Mouse (Mus musculus): ENCODE results near the gene Olig3. TPM values are rescaled to one million over a fixed set of nuclear protein-coding genes. Genes with fewer than 3 reads are reported as not detected.

Gene Olig3
- total and polyA plus RNA-seq, 3 experiments = not detected

GRCm38 (mm10) chr10:19349326-19349725, 7.0 kb upstream of the Olig3 start:
- dilution Hi-C loops (cut with MboI; ENCODE audit: extremely low pct_ligation_motif_present, extremely low pct_unique_long_range_greater_than_20kb, low sequenced_read_pairs) (no loop called here), in situ Hi-C loops (cut with MboI; ENCODE audit: low pct_ligation_motif_present, low pct_unique_long_range_greater_than_20kb, low sequenced_read_pairs) (no loop called here)
- TF ChIP-seq ZKSCAN1 (IDR thresholded peaks at IDR 0.05; ENCODE audit: borderline replicate concordance, low read depth, low read length) (no peak), POLR2AphosphoS2 (IDR thresholded peaks at IDR 0.05; ENCODE audit: low read depth, low read length) (no peak), JUND (conservative IDR thresholded peaks at IDR 0.05; ENCODE audit: low read depth, low read length) (peak; percentile 93), RAD21 (IDR thresholded peaks at IDR 0.05; ENCODE audit: low read depth, low read length) (no peak; the same call in 1 of the 2 replicates), MAFK (IDR thresholded peaks at IDR 0.05; ENCODE audit: insufficient replicate concordance, low read length) (no peak), KAT2A (IDR thresholded peaks at IDR 0.05; ENCODE audit: insufficient replicate concordance, low read length) (0 out of 2 replicates have a peak, but pooled peaks have one; percentile 52), CHD2 (IDR thresholded peaks at IDR 0.05; ENCODE audit: low read length) (peak; percentile 56; the same call in 1 of the 2 replicates), NELFE (IDR thresholded peaks at IDR 0.05; ENCODE audit: low read depth, low read length) (no peak), SIN3A (IDR thresholded peaks at IDR 0.05; ENCODE audit: low read length) (no peak; the same call in 1 of the 2 replicates), IRF4 (IDR thresholded peaks at IDR 0.05; ENCODE audit: low read depth, low read length) (peak; percentile 96), USF2 (conservative IDR thresholded peaks at IDR 0.05; ENCODE audit: low read depth, low read length) (no peak), MAX (IDR thresholded peaks at IDR 0.05; ENCODE audit: low read length) (peak; percentile 15; the same call in 1 of the 2 replicates), NRF1 (IDR thresholded peaks at IDR 0.05; ENCODE audit: low read depth, low read length) (no peak), ZC3H11A (IDR thresholded peaks at IDR 0.05; ENCODE audit: low read depth, low read length) (no peak), ZMIZ1 (IDR thresholded peaks at IDR 0.05; ENCODE audit: low read depth, low read length) (no peak), TBP (conservative IDR thresholded peaks at IDR 0.05; ENCODE audit: low read depth, low read length) (no peak), MYC (IDR thresholded peaks at IDR 0.05; ENCODE audit: low read depth, low read length) (no peak), HCFC1 (IDR thresholded peaks at IDR 0.05; ENCODE audit: low read depth, low read length) (no peak), MAZ (IDR thresholded peaks at IDR 0.05; ENCODE audit: low read depth, low read length) (no peak), JUN (IDR thresholded peaks at IDR 0.05; ENCODE audit: insufficient read depth, low read depth, low read length) (peak; percentile 85), UBTF (IDR thresholded peaks at IDR 0.05; ENCODE audit: low read depth, low read length) (no peak), POLR2A (IDR thresholded peaks at IDR 0.05; ENCODE audit: low read depth, low read length) (no peak), EP300 (IDR thresholded peaks at IDR 0.05; ENCODE audit: low read length) (peak; percentile 97), ZNF384 (IDR thresholded peaks at IDR 0.05; ENCODE audit: low read depth, low read length) (no peak; the same call in 1 of the 2 replicates), CTCF (conservative IDR thresholded peaks at IDR 0.05 in 1 of 2, IDR thresholded peaks at IDR 0.05 in 1 of 2; ENCODE audit: low read depth in 2 of 2, low read length in 2 of 2) (no peak), MEF2A (IDR thresholded peaks at IDR 0.05; ENCODE audit: borderline replicate concordance, low read depth, low read length) (peak; percentile 48; the same call in 1 of the 2 replicates), PAX5 (IDR thresholded peaks at IDR 0.05; ENCODE audit: low read length) (no peak), ELF1 (IDR thresholded peaks at IDR 0.05; ENCODE audit: low read depth, low read length) (no peak), SMC3 (IDR thresholded peaks at IDR 0.05; ENCODE audit: low read depth, low read length) (no peak), TCF12 (IDR thresholded peaks at IDR 0.05; ENCODE audit: low read depth, low read length) (peak; percentile 38; the same call in 1 of the 2 replicates), ETS1 (conservative IDR thresholded peaks at IDR 0.05; ENCODE audit: low read depth, low read length) (peak; percentile 71), RCOR1 (conservative IDR thresholded peaks at IDR 0.05; ENCODE audit: low read depth, low read length) (no peak), USF1 (IDR thresholded peaks at IDR 0.05; ENCODE audit: low read depth, low read length) (no peak), CHD1 (IDR thresholded peaks at IDR 0.05; ENCODE audit: low read depth, low read length) (no peak), E2F4 (IDR thresholded peaks at IDR 0.05; ENCODE audit: insufficient replicate concordance, low read depth, low read length) (no peak), GABPA (IDR thresholded peaks at IDR 0.05; ENCODE audit: insufficient replicate concordance, low read depth, low read length) (no peak), MXI1 (IDR thresholded peaks at IDR 0.05; ENCODE audit: low read depth, low read length) (no peak), BHLHE40 (IDR thresholded peaks at IDR 0.05; ENCODE audit: low read depth, low read length) (peak; percentile 43; the same call in 1 of the 2 replicates)
- Histone ChIP-seq H3K4me1 (ENCODE audit: control insufficient read depth in 1 of 2, insufficient read depth in 2 of 2) (peaks cover 4 to 19% of the 10 kb centered on the region in 2 experiments), H3K27ac (ENCODE audit: insufficient read depth, low read depth) (no peak overlapping the region), H3K4me2 (ENCODE audit: insufficient read depth, low read depth, poor library complexity, severe bottlenecking) (no peak overlapping the region), H3K27me3 (replicated peaks) (no peaks in the 10 kb centered on the region), H3K36me3 (replicated peaks in 1 of 2; ENCODE audit: control insufficient read depth in 1 of 2, insufficient read depth in 1 of 2, low read length in 1 of 2) (no peaks in the 10 kb centered on the region), H3K4me3 (replicated peaks in 1 of 3; ENCODE audit: low read depth in 2 of 3, low read length in 2 of 3, poor library complexity in 1 of 3) (no peak overlapping the region), H3K9ac (ENCODE audit: insufficient read depth, low read depth) (no peak overlapping the region), H3K9me3 (replicated peaks; ENCODE audit: low read length) (no peaks in the 10 kb centered on the region), H3K79me2 (replicated peaks; ENCODE audit: control insufficient read depth, extremely low read depth, insufficient read depth, poor library complexity, severe bottlenecking) (no peaks in the 10 kb centered on the region)
- peak; percentile 82 for DNase-seq (ENCODE audit: extremely low read depth)
